Mouse (Mus musculus) erythroblast, embryonic 14.5 days (primary cell): ENCODE results near the gene Erbb2.

ENCODE experiments used
- GATA1 ChIP-seq: IDR thresholded peaks from 2 replicates; pipeline ENCODE4 v1.6.1; 2012; ENCODE audit warnings: low read length, inconsistent platforms, mixed read lengths
- TAL1 ChIP-seq: IDR thresholded peaks from 3 replicates; pipeline ENCODE4 v1.6.1; 2012; ENCODE audit warnings: low read length, inconsistent platforms, mixed read lengths

GRCm38 (mm10) chr11:98464516-98464915 is 52.2 kb downstream of the Erbb2 start:
- TF ChIP-seq GATA1: no peak
- TF ChIP-seq TAL1: no peak
